Mouse (Mus musculus) testis, postnatal 14 days (tissue): ENCODE results near the gene Spop.
"Not testable (repeated sequence)": the region's sequence is repeated elsewhere in the genome, so short reads cannot be mapped to it uniquely, and the experiment has no call there.

Source experiments
- DNase-seq: peaks from one replicate; pipeline ENCODE4 v3.0.0; 2021; ENCODE audit warnings: low spot score

Gene Spop

DNA sequence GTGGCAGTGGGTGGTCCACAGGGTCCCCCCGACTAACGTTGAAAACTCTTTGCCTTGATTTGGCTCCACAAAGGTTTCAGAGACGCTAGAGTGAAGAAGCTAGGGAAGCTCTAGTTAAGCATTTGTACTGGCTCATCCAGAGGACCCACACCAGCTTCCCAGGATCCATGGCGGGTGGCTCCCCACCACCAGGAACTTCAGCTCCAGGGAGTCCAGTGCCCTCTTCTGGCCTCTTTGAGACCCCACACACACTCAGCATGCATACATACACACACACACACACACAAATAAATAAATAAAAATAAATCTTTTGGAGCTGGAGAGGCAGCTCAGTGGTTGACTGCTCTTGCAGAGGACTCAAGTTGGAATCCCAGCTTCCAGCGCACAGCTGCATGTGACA, 84.0 kb downstream of the Spop start:
- no peak for DNase-seq

DNA sequence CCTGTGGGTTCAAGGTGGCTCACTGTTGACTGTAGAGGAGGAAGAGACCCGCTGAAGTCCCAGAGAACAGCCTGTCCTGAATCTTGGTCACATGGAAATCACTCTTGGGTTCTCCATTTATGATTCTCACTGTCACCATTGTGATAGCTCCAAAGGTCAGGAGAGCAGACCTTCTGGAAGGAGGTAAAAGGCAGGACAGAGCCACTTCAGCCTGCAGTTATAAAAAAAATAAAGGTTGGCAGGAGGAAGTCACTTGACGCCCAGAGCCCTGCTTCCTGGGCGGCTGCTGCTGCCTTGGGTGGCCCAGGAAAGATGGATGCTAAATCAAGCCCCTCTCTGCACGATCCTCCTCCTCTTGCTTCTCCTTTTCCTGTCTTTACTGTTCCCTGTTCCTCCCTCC, 86.5 kb downstream of the Spop start:
- no peak for DNase-seq

DNA sequence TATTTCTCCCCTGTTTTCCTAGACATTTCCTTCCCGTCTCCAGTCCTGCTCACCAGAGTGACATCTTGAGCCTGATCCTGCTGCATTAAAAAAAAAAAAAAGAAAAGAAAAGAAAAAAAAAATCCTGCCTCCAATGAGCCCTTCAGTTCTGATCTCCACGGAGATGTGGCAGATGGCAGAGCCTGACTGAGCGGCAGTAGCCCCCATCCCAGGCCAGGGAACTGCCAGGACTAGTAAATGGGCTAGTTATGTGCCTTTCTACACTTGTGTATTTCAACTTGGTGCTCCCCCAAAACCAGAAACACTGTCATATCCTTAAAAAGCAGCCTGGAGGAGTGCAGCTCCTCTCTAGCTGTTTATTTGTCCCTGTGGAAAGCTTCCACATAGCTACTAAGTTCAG, 87.0 kb downstream of the Spop start:
- DNase-seq = no peak

DNA sequence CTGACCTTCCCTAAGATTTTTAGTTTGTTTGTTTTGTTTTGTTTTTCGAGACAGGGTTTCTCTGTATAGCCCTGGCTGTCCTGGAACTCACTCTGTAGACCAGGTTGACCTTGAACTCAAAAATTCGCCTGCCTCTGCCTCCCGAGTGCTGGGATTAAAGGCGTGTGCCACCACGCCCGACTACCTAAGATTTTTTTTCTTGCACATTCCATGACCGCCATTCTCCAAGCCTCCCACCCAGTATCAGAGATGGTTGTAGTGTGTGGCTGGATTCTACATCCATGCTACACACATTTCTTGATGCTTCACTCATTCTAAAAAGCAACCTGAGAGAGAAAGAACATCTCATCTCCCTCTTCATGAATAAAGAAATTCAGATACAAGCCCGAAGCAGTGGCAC, 87.9 kb downstream of the Spop start:
- DNase-seq = not testable (repeated sequence)

DNA sequence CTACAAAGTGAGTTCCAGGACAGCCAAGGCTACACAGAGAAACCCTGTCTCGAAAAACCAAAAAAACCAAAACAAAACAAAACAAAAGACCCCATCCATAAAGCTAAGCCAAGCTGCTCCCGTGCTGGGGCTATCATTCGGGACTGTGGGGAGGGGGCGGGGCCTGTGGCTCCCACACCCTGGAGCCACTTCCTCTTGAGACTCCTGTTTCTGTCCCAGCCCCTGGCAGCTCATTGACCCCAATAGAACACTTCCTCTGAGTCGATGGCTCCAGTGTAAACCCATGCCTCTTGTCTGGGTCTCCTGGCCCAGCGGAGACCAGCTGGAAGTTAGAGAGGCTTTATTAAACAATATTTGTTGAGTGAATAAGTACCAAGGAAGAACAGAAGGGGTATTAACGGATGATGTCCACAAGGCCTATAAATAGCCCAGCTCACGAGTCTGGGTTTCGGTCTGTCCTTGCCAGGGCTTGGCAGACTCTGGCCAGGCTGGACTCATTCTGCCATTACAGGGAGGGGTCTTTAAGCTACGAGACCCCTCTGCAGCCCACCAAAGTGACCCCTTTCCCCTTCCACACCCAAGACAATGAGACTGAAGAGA, 89.8 kb downstream of the Spop start:
- DNase-seq = no peak

DNA sequence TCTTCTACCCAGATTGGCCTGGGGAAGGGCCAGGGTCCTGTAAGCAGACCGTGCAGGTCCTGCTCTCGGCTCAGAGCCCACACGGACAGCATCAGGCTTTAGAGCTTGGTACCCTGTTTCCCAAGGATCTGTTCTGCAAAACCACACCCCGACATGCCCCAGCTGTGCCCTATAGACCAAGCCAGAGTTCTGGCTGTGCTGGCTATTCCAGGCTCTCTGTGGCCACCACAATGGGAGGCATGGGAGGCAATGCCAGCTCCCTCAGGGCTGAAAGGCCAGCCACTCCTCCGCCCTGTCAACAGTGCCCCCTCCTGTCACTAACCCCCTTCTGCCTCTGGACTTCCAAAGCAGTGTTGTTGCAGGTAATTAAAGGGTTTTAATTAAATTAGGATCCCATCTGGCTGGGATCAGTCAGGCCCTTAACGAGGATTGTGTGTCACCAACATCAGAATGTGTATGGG, 90.4 kb downstream of the Spop start:
- DNase-seq = no peak

DNA sequence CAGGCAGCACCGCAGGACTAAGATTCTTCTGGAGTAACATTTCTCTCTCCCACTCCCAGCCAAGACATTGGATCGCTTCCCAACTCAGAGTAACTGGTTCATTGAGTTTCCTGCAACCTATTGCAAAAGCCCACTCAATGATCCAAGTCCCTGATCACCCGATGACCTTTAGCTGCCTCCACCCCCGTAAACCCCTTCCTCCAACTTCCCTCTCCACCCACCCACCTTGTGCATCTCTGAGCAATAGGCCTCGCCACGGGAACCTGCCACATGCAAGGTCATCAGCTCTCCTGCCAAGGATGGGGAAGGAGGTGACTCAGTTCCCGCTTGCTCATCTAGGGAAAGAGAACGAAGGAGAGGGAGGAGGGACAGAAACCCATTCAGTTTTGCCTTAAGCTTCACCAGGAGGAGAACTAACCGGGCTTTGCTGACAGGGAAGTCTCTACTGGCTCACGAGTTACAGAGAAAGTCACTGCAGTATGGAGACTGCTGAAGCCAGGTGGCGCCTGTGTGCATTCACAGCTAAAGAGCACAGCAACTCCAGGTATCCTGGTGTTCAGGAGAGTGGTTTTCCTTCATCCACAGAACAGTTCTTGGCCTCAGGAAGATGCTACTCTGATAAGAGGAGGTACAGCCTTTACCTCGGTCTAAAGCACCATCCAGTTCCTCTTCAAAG, 93.3 kb downstream of the Spop start:
- no peak for DNase-seq

DNA sequence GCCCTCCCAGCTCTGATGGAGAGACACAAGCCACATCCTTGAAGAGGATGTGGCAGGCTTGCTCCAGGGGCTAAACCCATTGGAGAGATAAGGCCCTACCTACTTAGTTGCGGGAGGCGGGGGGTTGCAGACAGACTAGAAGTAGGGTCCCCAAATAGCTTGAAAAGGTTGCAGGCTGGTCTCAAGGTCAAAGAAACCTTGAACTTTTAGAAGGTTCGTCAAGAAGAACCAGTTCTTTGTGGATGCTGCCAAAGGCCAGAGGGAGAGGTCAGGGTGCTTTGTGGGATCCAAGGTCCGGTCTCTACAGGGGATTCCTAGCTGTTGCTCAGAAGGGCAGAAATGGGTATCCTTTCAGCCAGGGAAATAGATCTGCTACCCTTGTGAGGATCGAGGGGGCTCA, 93.9 kb downstream of the Spop start:
- no peak for DNase-seq

DNA sequence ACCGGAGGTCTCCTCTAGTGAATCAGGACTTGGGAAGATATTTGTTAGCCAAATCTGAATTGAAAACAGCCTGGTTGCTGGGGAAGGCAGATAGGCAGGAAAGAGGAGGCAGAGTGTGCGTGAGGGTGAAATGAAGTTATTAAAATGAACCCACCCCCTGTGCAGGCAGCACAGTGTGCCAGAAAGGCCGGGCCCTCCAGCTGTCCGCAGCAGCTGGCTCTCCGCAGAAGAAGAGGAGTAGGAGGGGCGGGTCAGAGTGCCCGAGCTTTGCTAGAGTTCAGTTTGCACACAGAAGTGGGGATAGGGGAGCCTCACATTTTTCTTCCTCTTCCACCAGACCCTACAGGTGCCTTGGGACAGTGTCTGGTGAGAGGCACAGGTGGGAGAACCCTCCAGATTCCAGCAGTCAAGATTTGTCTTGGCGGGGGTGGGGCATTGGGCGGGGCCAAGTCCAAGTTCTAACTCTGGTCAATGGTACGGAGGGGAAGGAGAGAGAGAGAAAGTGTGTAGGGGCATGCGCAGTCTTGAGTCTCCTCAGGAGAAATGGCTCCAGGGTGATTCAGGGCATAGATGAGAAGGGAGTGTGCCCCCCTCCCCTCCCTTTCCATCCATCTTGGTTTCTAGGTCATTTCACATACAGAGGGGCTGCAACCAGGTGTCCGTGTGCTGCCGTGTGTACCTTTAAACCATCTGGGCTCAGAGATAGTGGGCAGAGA, 94.5 kb downstream of the Spop start:
- DNase-seq = no peak

DNA sequence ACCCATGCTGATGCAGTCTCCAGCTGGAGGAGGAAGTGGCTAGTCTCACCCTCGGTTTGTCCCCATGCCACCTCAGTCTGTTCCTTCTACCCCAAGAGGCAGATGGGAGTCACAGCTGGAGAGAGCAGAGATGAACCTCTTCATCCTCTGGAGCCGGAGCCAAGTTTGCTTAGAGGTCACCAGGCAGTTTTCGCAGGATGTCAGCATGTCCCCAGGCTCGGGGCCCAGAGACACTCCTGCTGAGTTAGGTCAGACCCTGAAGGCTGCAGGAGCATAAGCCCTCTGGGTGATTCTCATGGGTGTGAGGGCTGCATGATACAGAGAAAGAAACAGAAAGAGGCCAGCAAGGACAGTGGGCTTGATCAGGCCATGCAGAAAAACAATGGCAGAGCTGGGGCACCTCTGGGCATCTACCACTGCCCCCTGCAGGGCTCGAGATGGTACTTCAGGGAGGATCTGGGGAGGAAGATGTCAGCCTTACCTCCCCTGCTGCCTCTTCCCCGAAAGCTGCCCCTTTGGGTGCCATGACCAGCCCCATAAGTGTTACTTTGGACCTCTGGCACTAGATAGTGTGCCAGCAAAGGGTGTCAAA, 95.3 kb downstream of the Spop start:
- no peak for DNase-seq

DNA sequence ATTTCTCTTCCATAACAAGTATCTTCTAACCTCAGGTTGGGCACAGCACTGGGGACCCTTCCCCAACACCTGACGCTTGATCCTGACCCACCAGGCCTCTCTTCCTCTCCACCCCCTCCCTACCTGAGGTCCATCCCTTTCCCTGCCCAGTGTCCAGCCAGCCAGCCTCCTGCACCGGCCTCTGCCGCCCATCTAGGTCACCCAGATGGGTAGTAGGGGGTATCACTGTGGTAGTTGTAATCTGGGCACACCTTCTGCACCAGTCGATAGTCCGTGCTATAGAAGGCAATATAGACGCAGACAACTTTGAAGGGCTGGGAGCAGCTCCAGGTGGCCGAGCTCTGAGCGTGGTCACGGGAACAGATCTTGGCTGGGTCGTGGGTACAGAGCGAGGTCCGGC, 96.8 kb downstream of the Spop start:
- DNase-seq = no peak

DNA sequence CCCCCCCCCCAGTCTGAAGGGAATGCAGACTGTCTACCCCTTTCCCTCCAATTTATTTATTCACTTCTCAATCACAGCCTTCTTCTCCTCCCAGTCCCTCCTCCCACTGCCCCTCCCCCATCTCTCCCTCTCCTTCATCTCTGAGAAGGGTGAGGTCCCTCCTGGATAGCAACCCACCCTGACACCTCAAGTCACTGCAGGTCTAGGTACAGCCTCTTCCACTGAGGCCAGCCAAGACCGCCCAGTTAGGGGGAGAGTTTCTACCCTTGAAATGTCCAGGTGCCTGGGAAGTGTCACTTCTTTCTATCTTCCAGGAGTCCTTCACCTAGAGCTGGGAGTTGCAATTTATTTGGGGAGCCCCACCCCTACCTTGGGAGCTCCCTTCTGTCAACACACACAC, 98.0 kb downstream of the Spop start:
- no peak for DNase-seq

DNA sequence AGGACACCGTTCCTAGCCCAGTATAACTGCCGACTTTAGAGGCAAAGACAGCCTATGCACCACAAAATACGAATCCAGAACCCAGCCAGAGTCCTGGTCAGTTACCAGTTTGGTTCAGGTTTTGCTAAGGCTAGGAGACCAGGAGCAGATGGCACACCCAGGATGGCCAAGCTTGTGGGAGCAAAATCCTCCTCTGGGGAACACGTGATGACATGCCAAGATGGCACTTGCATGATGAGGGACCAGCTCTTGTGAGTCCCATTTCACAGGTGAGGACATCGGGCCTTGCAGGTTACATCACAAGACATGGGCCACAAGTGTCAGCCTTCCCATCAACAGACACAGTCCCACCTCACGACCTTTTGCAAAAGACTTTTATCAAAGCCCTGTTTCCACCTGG, 98.5 kb downstream of the Spop start:
- no peak for DNase-seq

DNA sequence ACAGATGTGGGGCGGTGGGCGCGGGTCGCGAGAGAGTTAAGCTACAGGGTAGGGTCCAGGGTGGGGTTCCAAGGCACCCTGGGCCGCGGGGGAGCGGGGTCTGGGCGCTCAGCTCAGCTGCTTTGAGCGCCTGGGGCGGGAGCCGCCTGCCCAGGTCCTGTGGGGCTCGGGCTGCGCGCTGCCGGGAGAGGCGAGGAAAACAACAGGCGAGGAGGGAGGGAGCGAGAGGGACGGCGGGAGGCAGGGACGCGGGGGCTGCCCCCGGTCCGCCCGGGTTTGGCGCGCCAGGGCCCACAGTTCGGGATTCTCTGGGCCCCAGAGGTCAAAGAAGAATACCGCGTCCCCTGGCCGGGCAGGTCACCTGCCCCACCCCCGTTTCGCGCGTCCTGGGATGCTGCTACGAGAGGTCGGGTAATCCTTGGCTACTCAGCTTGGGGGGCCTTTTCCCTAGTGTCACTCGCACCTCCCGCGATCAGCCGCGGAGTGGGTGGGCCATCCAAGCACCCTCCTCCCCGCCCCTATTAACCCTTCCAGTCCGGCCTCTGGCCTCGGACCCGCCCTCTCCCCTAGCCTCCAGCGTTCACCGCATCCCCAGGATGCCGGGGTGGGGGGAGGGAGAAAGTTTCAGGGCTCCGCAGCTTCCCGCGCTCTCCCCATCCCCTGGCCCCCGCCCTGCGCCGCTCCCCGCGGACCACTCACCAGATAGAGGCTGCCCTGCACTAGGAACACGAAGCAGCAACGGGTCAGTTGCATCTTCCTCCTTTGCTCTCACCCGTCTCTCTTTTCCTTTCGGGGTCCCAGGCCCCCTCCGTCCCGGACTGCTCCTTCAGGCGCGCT, 99.8 kb downstream of the Spop start:
- no peak for DNase-seq

DNA sequence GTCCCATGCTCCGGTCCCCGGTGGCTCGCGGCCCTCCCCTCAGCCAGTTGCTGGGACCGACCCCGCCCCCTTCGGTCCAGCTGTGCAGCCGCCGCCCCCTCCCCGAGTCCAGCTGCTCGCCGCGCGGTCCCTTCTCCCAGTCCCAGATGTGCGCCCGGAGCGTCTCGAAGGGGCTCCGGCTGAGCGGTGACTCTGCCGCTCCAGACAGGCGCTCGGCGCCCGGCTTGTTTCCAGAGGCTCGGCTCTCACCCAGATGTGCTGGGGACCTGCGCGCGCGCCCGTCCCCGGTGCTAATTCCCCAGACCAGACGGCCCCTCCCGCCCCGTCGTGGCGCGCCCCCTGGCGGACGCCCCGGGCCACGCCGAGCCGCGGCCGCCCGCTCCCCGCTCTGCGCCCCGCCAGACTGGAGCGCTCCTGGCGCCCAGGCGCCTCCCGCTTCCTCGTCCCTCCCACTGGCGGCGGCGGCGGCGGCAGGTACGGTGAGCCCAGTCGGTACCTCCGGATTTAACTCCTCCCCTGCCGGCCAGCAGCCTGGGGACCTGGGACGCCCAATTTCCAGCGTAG, 100.5 kb downstream of the Spop start, which contains the start of gene Nxph3:
Gene Nxph3, minus strand, starts transcription at position 273 of the 564 bp plus-strand sequence.
- peak; percentile 71 for DNase-seq

DNA sequence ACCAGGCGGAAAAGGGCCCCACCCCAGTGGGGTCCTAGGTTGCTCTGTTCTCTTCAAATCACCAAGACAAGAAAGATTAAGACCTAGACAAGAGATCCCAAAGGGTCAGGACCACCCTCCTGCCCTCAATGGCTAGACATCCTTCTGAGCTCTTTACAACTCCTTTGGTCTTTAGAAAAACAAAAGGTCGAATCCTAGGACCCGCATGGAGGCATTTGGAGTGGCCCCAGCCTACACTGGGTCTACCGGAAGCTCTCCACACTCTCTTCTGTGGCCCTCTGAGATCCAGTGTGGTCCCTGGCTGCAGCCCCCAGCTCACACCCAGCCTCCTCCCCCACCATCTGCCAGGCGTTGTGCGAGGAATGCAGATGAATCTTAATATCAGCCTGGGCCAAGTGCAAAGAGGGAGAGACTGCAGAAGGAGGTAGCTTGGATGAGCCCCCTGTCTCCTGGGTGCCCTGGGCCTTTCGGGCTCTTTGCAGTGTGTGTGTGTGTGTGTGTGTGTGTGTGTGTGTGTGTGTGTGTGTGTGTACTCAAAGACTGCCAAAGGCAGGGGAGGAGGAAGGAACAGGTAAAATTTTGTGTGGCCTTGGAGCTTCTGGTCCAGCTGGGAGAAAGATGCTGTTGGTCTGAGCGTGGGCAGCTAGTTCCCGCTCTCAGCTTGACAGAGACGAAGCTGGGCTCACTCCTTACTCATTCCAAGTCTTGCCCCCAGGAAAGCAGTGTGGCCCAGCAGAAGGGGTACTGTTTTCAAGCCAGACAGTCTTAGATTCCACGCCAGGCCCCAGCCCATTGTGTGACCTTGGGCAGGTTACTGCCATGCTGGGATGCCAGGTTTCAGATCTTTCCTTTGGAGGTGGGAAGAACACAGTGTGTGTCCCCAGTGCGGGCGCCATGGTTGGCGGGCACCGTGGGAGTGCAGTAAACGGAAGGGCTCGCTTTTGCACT, 101.8 kb downstream of the Spop start:
- no peak for DNase-seq

DNA sequence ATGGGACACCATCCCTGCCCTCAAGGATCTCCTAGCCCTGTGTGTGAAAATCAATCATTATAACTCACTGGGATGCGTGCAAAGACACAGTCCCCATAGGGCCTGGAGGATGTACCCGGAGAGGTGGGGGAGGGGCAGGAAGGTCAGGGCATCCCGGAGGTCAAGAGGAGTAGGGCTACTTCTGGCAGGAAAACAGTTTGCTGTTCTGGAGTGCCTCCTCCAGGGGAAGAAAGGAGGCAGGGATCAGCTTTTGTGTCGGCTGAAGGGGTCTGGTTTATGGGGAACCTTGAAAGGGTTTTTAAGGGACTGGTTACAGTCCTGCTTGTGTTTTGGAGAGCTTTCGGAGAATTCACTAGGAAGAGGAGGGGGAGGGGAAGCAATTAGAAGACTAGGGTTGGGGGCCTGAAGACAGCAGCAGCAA, 102.6 kb downstream of the Spop start:
- no peak for DNase-seq

DNA sequence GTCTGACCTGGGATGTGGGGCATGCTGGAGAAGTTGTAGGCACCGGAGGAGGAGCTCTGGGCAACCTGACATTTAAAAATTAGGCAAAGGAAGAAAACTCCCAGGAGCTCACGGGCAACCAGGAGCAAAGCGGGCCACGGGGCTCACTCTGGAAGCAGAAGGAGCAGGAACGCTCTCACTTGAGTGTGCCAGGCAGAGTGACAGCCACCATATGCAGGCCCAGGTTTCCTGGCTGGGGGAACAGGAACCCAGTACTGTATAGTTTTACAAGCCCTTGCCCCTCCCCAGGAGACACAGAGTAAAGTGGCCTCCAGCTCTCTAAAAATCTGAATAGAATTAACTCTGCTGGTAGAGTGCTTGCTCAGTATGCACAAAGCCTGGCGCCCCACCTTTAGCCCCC, 103.3 kb downstream of the Spop start:
- DNase-seq = no peak

DNA sequence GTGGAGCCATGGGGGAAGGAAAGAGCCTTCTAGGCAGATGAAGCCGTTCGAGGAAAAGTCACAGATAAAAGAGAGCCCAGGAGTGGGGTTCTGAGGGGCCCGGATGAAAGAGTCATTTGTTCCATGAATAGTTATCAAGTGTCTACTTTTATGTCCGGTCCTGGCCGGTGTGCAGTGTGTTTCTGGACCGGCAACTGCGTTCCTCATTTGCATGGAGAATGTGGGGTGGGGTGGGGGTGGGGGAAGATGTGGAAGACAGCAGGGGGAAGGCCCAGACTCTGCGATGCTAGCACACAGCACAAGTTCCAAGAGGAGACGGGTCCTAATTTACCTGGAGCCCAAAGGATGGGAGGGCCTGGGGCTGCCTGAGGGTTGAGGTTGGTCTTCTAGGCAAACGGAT, 105.4 kb downstream of the Spop start:
- DNase-seq = no peak

DNA sequence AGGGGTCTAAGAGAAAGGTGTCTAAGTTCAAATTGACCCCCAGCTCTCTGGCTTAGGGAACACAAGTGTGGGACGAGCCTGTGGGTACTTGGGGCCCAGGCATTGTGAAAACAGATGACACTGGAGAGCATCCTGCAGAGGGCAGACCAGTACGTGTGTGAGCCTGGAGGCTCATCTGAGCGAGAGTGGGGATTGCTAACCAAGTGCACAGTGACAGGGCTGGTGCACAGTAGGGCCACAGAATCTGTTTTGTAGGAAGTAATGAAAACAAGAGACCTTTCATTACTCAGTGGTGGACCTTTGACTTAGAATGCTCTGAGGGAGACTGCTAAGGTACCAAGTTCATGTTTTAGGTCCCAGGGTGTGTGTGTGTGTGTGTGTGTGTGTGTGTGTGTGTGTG, 106.1 kb downstream of the Spop start:
- DNase-seq = no peak
